Mouse (Mus musculus) spleen, adult 2 months (tissue): ENCODE data around the gene Zic4. TPM values are rescaled to one million over a fixed set of nuclear protein-coding genes. Genes with fewer than 3 reads are reported as not detected.

Experiments used
- DNase-seq, 2 experiments: peaks; one replicate each; pipeline versions ENCODE4 v3.0.0 to v3.0.0-alpha.2; 2012 to 2021; ENCODE audit warnings: low spot score in 2 of 2, low read depth in 1 of 2
- H3K27ac ChIP-seq: fragments of 200-500 bp; 2 replicates; pipeline ENCODE4 v1.5.1; 2012; ENCODE audit warnings: low read length, inconsistent platforms; ENCODE audit not compliant: insufficient read depth
- H3K27me3 ChIP-seq: fragments of 200-500 bp; 2 replicates; pipeline ENCODE4 v1.6.1; 2012; ENCODE audit warnings: mild to moderate bottlenecking, moderate library complexity, low read length, inconsistent platforms; ENCODE audit not compliant: control insufficient read depth, insufficient read depth
- H3K36me3 ChIP-seq: fragments of 200-500 bp; 2 replicates; pipeline ENCODE4 v1.6.1; 2012; ENCODE audit warnings: mild to moderate bottlenecking, low read length, inconsistent platforms; ENCODE audit not compliant: control insufficient read depth, insufficient read depth
- H3K4me1 ChIP-seq: fragments of 200-500 bp; 2 replicates; pipeline ENCODE4 v1.6.1; 2011; ENCODE audit warnings: inconsistent platforms; ENCODE audit not compliant: control insufficient read depth, insufficient read depth, insufficient read length
- H3K4me3 ChIP-seq: fragments of 200-500 bp; 2 replicates; pipeline ENCODE4 v1.5.1; 2011; ENCODE audit warnings: mild to moderate bottlenecking, inconsistent platforms; ENCODE audit not compliant: insufficient read depth, insufficient read length; ENCODE audit errors: extremely low read depth
- CTCF ChIP-seq: fragments of 200-500 bp; IDR thresholded peaks from 2 replicates; pipeline ENCODE4 v1.5.1; 2011; ENCODE audit warnings: mild to moderate bottlenecking, inconsistent platforms; ENCODE audit not compliant: insufficient read depth, insufficient read length, insufficient replicate concordance; ENCODE audit errors: extremely low read depth
- POLR2A ChIP-seq: fragments of 200-500 bp; IDR thresholded peaks from 2 replicates; pipeline ENCODE4 v1.6.1; 2011; ENCODE audit warnings: low read depth, low read length, inconsistent platforms
- WGBS: fragments of 180-500 bp; shearing (Covaris S2); methylation state at CpG from one replicate; pipeline ENCODE4 v1.1.7; 2018; 5-methylcytosine and 5-hydroxymethylcytosine counted together
- polyA plus RNA-seq: library from polyadenylated mRNA; depleted of rRNA; stranded (reverse); fragments of >200 nt; gene quantifications from 2 replicates; pipeline ENCODE4 v1.2.3, GENCODE M21; 2012

The Zic4 gene
- polyA plus RNA-seq, 1 experiment = not detected

DNA sequence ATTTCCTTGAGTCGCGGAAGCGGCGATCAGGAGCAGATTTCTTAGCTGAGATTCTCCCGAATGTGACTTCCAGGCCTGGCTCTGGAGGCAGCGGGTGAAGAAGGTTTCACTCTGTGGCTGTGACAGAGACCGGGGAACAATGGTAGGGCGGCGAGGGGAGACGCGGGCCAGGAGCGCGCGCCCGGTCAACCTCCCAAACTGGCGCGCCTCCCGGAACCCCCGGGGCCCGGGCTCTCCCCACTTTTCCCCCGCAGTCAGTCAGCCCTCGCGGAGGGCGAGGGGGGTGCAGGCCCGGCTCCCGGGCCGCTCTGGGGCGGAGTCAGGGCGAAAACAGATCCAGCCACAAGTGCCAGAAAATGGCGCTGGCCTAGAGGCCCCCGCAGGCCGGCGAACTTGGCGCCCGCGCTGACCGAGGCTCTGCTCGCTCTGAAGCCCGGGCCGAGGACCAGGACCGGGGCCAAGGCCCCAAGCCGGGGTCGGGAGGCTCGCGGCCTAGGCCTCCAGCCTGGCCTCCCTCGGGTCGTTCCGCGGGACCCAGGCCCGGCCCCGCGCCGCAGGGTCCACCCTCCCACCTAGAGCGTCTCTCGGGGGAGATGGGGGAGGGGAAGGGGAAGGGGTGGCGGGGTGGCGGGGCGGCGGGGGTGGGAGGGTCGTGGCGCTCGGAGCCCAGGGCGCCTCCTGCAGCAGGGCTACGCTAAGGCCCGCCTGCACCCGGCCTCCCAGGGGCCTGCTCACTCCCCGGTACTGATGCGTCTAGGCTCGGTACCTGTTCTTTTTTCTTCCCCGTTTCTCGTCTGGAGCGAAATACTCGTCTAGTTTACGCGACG, 19.3 kb downstream of the Zic4 start:
- H3K4me1 ChIP-seq = no peaks in the 10 kb centered on the region

DNA sequence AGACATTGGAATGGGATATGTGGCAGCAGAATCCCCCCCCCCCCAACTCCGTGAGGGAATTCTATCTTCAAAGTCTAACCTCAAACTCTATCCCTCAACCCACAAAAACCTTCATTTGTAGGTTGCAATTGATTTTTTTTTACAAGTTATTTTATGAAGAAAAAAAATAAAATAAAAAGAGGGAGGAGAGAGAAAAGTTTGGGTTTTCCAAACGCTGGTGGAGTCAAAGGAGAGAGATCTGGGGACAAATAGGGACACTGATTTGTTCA, 19.8 kb downstream of the Zic4 start:
- DNase-seq = no peak
- H3K4me1 ChIP-seq = no peaks in the 10 kb centered on the region
- H3K36me3 ChIP-seq = no peaks in the 10 kb centered on the region
- peaks cover 11% of the 10 kb centered on the region for H3K27me3 ChIP-seq
- 14% methylated on average over 2 of the region's 2 CpGs for WGBS
- no peak for TF ChIP-seq POLR2A
- TF ChIP-seq CTCF = no peak
- no peak overlapping the region for H3K4me3 ChIP-seq
- no peak overlapping the region for H3K27ac ChIP-seq

More for the DNA sequence above, 19.3 kb downstream of the Zic4 start:
- DNase-seq = no peak
- peaks cover 13% of the 10 kb centered on the region for H3K27me3 ChIP-seq
- no peak overlapping the region for H3K27ac ChIP-seq
- 2% methylated on average over 61 of the region's 76 CpGs for WGBS
- TF ChIP-seq CTCF (no peak), POLR2A (no peak)
- no peak overlapping the region for H3K4me3 ChIP-seq
- no peaks in the 10 kb centered on the region for H3K36me3 ChIP-seq

DNA sequence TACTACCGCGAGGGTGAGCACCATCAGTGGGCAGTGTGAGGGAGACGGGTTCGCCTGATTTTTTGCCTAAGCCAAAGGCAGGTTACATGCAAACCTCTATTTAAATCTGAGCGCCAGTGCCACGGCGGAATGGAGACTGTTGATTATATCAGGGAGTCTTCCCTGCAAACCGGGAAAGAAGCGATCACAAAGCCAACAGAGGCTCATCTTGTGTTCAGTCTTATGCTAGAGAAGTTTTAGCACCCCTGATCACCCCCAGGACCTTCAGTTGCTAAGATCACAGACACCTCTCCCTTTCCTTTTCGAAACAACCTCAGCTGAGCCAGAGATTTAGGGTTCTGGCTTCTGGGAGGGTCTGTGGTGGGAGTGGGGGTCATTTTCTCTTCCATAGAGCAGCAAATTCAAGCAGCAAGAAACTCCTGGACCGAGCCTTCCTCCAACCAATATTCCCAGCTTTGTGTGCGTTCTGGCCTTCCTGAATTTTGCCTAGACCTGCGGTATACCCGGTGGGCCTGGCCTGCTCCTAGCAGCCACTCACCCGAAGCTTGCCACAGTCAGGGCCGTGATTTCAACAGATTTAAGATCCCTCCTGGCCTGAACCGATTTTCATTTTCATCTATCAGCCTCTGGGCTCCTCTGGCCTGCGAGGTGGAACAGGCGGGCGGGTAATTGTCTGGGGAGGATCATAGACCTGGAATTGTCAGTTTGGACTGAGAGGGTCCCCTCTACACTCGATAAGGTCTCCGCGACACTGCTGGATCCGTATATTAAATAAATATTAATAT, 20.4 kb downstream of the Zic4 start:
- H3K36me3 ChIP-seq = no peaks in the 10 kb centered on the region
- DNase-seq = no peak
- no peak for TF ChIP-seq POLR2A
- no peak for TF ChIP-seq CTCF
- H3K4me3 ChIP-seq = no peak overlapping the region
- H3K4me1 ChIP-seq = no peaks in the 10 kb centered on the region
- WGBS = 10% methylated on average over 24 of the region's 24 CpGs
- H3K27ac ChIP-seq = no peak overlapping the region
- H3K27me3 ChIP-seq = peaks cover 11% of the 10 kb centered on the region

DNA sequence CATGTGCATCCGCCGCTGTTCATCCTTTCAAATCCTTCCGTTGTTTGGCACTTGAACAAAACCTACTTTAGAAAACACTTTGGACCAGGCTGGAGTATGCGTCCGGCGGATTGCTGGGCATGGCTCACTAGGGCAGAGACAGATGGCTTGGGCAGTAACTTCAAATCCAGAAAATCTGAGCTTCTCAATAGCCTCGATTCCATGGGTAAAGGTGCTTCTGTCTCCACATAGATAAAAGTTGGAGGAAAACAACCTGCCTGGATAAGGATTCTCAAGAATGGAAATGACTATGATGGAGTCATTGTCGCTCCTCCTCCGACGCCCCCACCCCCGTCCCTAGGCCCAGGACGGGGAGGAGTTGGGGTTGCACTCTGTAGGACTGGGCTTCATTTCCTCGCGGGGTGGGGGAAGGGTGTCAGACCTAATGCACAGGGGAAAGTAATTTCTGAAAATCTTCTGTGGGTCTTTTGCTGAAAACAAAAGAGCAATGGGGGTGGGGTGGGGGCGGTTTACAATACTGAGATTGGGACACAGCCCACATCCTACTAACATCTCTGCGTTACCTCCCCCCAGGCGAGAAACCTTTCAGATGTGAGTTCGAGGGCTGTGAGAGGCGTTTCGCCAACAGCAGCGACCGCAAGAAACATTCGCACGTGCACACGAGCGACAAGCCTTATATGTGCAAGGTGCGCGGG, 21.4 kb downstream of the Zic4 start:
- TF ChIP-seq POLR2A (no peak), CTCF (no peak)
- Histone ChIP-seq H3K27me3 (peaks cover 9% of the 10 kb centered on the region), H3K4me1 (no peaks in the 10 kb centered on the region), H3K4me3 (no peak overlapping the region), H3K36me3 (no peaks in the 10 kb centered on the region), H3K27ac (no peak overlapping the region)
- DNase-seq = no peak
- 8% methylated on average over 28 of the region's 28 CpGs for WGBS

DNA sequence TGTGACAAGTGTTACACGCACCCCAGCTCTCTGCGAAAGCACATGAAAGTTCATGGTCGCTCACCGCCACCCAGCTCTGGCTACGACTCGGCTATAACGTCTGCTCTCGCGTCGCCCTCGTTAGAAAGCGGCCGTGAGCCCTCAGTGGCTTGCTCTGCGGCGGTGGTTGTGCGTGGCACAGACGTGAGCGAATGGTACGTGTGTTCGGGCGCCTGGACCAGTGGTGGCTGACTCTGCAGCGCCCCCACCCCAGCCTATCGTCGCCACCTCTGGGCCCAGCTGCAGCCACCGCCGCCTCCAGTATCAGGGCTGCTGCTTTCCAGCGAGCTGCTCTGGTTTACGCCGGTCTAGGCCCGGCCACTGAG, 21.9 kb downstream of the Zic4 start:
- no peak overlapping the region for H3K4me3 ChIP-seq
- no peak for TF ChIP-seq POLR2A
- no peak for TF ChIP-seq CTCF
- no peaks in the 10 kb centered on the region for H3K36me3 ChIP-seq
- H3K4me1 ChIP-seq = no peaks in the 10 kb centered on the region
- H3K27ac ChIP-seq = no peak overlapping the region
- H3K27me3 ChIP-seq = peaks cover 7% of the 10 kb centered on the region
- DNase-seq = no peak
- WGBS = 6% methylated on average over 30 of the region's 30 CpGs

DNA sequence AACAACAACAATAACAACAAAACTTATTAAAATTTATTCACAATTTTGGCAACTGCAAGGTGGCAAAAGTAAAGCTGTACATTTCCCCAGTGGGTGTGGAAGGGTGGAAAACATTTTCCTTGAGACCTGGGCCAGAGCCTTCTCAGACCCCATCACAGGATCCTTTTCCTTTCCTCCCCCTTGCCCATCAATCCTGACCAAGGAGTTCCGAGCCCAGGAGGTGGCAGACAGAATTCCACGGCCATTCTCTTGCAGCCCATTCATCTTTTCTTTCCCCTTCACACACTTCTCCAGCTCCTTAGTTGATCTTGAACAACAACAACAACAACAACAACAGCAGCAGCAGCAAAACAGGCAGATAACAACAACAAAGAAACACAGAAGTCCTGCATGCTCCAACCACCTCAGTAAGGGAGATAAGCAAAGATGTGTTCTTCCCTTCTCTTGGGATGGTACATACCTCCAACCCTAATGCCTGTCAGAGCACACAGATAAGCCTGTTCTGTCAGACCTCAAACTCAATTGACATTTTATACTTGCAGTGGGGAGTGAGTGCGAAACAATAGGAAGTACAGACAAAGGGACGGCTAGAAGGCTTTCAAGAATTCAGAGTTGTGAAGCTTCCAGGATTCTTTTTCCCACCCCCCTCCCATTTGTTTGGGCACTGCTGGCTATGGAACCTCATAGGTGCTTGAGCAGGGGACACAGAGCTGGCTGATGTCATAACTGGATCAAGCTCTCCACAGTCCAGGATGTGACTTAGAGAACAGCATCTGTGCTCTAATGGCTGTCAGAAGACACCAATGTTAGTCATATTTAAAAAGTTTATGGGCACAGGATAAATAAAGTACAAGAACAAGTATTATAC, 22.7 kb downstream of the Zic4 start:
- TF ChIP-seq POLR2A = no peak
- TF ChIP-seq CTCF = no peak
- H3K27me3 ChIP-seq = peaks cover 7% of the 10 kb centered on the region
- WGBS = 26% methylated on average over 4 of the region's 4 CpGs

More for the DNA sequence above, 22.7 kb downstream of the Zic4 start:
- H3K27ac ChIP-seq = no peak overlapping the region
- no peaks in the 10 kb centered on the region for H3K36me3 ChIP-seq
- H3K4me1 ChIP-seq = no peaks in the 10 kb centered on the region
- H3K4me3 ChIP-seq = no peak overlapping the region
- no peak for DNase-seq
